Mouse (Mus musculus): ENCODE results near the gene Gna11.

DNA sequence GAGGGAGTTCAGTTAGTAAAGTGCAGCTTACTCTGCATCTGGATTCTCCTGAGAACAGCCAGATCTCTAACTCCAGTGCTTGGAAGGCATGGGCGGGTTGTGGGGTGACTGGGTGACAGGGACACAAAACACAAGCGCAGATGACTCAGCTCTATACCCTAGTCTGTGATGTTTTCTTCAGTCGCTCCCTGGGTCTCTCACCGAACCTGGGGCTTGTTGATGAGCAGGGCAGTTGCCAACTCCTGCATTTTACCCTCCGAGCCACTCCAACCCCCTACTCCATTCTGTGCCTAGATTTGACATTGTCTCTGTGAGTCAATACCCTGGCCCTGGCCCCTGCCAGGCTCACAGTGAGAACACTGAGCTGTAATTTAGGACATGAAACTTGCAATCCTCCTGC, 43.1 kb downstream of the Gna11 start:
- no peak for TF ChIP-seq CTCF (IDR thresholded peaks at IDR 0.05; ENCODE audit: insufficient read depth, low read length)
- TF ChIP-seq POLR2A (IDR thresholded peaks at IDR 0.05; ENCODE audit: borderline replicate concordance, extremely low read depth, low read depth, low read length): no peak
